Mouse (Mus musculus) lung, postnatal 25 days (tissue): ENCODE measurements around the gene Sox11.
A peak's percentile ranks its signal among the peaks of the same experiment; 100 is the strongest.

Experiments used
- DNase-seq: peaks from one replicate; pipeline ENCODE4 v3.0.0; 2022; ENCODE audit warnings: low spot score

The Sox11 gene

DNA sequence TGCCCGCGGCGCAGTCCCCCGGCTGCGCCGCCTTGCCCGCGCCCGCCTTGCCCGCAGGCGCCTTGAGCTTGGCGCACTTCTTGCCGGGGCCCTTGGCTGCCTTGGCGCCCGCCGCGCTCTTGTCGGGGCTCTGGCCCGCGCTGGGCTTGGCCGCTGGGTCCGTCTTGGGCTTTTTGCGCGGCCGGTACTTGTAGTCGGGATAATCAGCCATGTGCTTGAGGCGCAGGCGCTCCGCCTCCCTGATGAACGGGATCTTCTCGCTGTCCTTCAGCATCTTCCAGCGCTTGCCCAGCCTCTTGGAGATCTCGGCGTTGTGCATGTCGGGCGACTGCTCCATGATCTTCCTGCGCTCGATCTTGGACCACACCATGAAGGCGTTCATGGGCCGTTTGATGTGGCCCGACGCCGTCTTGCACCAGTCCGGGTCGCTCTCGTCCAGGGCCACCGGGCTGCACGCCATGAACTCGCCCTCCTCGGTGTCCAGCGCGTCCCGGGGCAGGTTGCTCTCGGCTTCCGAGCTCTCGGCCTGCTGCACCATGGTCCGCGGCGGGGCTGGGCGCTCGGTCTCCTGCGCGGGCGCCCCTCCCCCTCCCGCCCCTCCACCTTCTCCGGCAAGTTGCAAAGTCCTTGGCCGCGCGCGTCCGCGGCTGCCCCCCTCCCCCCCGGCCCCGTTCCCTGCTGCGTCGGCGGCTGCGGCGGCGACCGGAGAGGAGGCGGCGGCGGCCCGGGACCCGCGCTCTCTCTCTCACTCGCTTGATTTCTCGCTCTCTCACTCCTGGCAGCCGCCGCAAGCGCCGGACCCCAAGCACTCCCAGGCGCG, at the start of gene Sox11:
Gene Sox11, minus strand, starts transcription at position 704 of the 820 bp plus-strand sequence.
- DNase-seq: no peak

DNA sequence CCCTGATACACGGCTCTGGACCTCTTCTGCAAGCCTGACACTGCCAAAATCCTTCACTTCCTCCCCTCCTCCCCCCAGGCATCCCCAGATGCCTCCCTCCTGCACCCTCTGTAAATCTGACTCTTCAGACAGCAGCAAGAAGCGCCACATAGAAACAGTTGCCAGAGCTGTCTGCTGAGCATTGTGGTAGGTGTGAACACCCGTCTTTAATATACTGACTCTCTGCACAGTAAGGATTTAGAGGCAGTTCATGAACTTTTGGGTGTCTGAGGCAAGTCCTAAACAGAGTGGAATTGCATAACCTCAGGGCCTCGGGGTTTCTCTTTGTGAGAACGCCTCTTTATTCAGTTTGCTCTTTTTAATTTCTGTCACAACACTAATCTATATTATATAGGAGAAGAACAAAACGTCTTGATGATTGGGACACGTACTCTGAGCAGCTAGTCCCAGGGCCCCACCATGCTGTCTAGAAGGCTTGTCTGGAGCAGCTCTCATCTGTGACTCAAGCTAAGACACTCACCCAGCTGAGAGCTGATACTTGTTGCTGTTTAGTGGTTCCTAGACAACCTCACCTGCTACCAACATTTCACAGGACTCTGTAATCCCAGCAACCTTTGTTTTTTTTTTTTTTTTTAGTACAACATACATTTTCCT, 49.4 kb upstream of the Sox11 start:
- DNase-seq: no peak

GRCm38 (mm10) chr12:27390439-27390838, 48.1 kb upstream of the Sox11 start:
- DNase-seq: no peak

DNA sequence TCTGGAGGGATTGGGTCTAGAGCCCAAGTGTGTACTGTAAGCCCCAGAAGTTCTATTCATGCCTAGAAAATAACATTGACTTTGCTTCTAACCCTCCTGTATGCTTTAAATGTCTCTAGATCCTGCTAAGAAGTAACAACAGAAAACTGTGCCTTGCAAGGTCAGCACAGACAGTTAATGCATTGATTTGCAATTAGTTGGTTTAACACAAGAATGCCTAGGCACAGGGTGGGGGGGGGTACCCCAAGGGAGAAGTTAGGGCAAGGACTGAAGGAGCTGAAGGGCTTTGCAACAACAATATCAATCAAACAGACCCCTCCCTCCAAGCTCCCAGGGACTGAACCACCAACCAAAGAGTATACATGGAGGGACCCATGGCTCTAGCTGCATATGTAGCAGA, 47.1 kb upstream of the Sox11 start:
- no peak for DNase-seq

DNA sequence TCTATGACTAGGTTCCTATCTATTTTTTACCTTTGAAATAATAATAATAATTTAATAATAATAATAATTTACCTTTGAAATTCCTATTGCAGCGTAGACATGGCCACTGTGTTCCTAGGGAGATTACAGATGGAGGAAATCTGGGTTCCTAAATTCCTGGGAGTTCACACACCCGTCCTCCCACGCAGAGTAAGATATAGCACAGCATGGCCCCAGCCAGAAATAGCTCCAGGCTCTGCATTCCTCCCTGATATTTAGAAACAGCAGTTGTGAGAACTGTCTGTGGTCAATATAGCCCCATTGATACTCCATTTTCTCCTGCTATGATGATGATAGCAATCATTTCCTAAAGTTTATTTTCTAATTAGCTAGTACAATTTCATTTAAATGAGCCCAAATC, 30.1 kb upstream of the Sox11 start:
- no peak for DNase-seq

DNA sequence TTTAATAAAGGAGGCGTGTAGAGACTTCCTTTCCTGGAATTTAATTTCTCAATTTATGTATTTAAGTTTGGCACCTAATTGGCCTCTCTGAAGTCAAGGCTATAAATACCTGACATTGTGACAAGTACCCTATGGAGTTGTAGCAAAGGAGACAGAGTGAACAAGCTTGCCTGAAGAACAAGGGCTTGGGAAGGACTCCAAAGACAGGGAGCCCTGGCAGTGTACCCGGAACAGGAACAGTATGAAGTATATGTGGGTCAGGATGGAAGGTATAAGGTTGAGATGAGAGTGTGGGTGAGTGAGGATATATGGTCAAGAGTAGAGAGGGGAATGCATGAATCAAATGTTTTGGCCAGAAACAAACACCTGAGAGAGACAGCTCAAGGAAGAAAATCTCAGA, 28.4 kb upstream of the Sox11 start:
- DNase-seq: no peak

DNA sequence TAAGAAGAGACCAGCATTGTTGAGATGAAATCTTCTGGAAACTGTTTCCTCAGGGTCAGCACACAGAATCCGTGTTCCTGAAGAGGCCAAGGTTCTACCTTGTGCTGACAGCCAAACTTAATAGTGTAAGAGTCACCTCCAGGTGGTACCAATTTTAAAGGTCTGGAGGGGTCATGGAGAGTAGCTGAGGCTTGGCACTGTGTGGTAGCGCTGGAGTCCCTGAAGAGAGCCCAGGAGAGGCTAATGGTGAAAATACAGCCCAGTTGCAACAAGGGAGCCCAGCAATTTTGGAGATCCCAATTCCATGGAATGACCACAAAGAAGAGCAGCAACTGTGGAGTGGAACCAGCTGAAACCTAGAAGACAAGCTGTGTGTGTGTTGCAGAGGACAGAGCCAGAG, 25.1 kb upstream of the Sox11 start:
- DNase-seq: no peak

GRCm38 (mm10) chr12:27363840-27364640, 21.7 kb upstream of the Sox11 start:
- DNase-seq: no peak

- DNase-seq: no peak
Observed at GRCm38 (mm10) chr12:27357076-27357637, 14.8 kb upstream of the Sox11 start.

DNA sequence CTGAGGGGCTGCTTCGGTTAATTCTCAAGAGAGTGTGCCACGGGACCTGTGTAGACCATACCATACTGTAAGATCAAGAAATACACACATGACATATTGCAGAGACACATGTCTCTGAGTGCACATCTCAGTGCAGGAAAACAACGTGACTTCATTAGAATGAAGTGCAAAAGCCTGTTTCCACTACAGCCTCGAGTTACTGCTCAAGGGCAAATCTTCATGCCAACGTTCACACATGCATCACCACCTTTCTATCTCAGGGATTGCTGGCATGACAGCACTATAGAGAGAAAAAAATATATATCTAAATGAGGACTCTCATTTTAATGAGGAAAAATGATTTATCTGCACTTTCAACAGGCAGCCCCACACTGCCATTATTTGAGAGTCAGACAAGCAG, 14.2 kb upstream of the Sox11 start:
- no peak for DNase-seq

DNA sequence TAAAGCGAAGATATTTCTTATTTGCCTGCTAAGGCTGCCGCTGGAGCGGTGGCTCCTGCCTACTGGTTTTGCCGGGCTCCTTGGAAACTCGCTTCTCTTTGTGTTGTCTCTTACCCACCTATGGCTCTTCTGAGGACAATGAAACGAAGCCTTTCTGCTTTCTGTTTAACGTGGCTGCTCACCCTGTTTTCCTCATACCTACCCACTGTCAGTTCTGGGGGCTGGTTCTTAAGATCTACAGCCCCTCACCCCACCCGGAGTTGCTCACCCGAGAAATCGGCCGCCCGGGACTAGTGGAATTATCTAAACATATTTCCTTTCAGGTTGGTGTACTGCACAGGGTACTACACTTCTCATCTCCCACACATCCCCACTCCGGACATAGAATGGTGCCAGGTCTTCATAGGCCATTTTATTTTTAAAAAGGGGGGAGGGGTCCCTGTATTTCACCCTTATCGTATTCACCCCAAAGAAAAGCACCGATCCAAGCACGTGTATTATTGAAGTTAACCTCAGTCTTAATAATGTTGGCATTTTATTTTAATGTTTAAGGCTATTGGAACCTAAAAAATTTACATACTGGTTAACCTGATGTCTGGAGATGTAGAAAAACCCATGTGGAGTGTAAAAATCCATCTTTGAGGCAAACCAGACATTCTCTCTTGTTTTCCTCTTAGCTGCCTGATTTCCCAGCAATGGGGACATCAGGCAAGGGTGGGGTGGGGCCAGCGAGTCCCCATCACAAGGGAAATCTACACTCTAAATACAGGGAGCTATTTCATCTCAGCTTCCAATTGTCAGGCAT, 1.4 kb upstream of the Sox11 start:
- DNase-seq: no peak

DNA sequence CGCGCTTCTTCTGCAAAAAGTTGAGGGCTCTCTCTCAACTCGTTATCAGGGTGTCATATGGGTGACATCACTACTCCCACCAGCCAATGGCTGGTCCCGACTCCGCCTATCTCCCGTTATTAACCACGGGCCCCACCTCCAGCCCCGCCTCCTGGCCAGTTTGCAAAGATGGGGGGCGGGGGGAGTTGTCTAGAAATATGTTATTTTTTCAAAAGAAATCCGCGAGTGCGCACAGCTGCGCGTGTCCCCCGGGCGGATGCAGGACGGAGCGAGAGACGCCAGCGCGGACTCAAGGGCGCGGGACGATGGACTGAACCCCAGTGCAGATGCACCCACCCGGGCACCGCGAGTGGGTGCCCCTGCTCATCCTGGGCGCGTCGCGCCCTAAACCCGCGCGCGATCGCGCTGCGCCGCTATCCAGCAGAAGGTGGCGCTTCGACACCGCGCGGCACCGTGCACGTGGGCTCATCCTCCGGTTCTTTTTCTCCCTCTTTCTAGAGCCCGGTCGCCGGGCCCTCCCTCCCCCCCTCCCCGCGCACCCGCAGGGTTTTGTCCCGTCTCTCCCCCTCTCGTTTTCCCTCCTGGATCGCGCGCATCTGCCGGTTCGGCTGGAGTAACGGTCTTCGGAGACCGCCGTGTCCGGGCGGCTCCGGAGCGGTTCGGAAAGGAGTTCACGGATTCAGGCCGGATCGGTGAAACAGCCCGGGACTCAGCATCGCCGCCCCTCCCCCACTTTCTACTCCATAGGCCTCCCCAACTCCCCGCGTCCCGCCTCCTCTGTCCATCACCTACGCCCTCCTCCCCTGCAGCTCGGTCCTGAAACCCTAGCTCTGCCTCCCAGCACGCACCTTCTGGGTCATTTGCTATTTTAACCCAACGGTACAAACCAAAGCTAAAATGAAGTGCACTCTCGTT, 574 bp upstream of the Sox11 start:
- peak; percentile 82 for DNase-seq

- no peak for DNase-seq
Observed at GRCm38 (mm10) chr12:27341130-27341870, 1.1 kb downstream of the Sox11 start.

DNA sequence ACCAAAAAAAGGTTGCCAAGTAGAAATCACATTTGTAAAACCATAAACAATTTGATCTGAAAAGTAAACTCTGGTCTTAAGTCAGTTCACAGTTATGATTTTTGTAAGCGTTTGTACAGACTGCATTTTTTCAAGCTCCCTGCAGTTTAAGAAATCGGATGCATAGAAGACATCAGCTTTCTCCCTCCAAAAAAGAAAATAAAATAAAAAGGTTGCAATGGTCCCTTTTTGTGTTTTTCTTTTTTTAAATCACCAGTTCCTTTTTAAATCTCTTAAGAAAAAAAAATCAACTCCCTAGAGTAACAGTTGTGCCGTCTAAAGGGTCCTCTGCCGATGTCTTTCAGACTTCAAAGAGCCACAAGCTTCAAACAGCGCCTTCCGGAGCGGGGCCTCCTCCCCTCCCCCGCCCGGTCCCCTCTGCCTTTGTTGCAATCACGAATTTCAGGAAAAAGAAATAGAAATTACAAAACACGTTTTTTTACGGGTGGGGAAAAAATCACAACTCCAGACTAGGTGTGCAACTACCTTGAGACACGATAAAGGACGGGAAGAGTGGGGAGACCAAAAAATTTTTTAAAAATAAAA, 1.8 kb downstream of the Sox11 start:
- DNase-seq: no peak

- peak; percentile 6 for DNase-seq
Observed at GRCm38 (mm10) chr12:27339171-27339751, 3.1 kb downstream of the Sox11 start.

DNA sequence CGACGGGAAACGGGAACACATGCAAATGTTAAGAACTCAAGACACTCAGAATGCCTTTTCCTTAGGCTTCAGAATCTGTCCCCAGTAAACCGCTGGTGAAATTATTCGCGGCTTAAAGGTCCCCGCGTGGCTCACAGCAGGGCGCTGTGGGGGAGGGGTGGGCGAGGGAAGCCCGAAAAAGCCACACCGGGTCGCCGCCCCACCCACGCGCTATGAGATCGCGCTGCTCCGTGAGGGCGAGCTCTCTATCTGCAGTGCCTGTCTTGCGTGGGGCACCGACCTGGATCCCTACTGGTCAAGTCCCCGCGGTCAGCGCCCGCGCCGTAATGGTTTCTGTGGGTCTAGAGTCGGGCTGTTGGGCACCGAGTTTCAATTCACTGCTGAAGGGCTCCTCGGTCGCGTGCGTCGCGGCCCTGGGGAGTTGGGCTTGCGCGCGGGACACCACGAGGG, 3.6 kb downstream of the Sox11 start:
- DNase-seq: peak; percentile 5

- no peak for DNase-seq
Observed at GRCm38 (mm10) chr12:27338116-27338515, 4.3 kb downstream of the Sox11 start.

DNA sequence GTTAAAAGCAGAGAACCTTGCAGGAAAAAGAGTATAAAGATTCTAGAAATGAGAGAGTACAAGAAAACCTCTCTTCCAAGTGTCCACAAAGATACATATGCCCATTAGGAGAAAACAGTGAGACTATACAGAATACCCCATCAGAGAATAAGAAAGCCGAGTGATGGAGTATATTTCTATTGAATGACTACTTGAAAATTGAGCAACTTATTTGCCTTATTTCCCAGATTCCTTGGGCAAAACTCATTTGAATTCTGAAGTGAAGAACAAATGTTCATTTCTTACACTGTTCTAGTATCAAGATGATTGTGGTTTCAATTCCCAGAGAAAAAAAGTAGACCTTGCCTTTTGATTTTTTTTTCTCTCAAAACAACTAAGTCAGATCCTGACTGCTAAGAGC, 4.9 kb downstream of the Sox11 start:
- no peak for DNase-seq

DNA sequence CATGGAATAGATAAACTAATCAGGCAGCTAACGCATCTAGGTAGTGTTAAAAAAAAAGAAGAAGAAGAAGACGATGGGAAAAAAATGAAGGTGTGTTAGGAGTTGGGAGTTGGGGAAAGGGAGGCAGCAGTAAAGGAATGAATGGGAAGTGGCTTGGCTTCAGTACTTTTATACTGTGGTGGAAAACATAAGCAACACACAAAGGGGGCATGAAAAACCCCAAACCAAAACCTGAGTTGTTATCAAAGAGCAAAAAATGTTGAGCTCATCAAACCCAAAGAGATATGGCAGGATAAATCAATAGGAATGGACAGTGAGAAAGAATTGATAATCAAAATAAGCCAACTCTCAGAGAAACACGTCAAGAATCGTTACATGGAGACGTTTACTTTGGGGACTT, 5.6 kb downstream of the Sox11 start:
- no peak for DNase-seq
